Mouse (Mus musculus): ENCODE measurements around the gene Gimap9. TPM values are rescaled to one million over a fixed set of nuclear protein-coding genes. Genes with fewer than 3 reads are reported as not detected.
A peak's percentile ranks its signal among the peaks of the same experiment; 100 is the strongest.

Gimap9 gene
- polyA plus RNA-seq, 1 experiment from 2014 or later = 11.6 TPM

- Histone ChIP-seq H3K4me2 (replicated peaks) (no peak overlapping the region), H3K9me3 (no peaks in the 10 kb centered on the region), H3K36me3 (no peaks in the 10 kb centered on the region), H3K4me3 (no peak overlapping the region), H3K4me1 (no peaks in the 10 kb centered on the region), H3K27me3 (no peaks in the 10 kb centered on the region), H3K9ac (no peak overlapping the region), H3K27ac (no peak overlapping the region)
- no peak for ATAC-seq (ENCODE audit: insufficient number of reproducible peaks, insufficient read depth, low FRiP score, low TSS enrichment)
- WGBS = 79% methylated on average over 7 of the region's 7 CpGs
Observed at GRCm38 (mm10) chr6:48698066-48698856, 22.3 kb downstream of the Gimap9 start.

- H3K4me2 ChIP-seq (replicated peaks) = no peak overlapping the region
- WGBS = 77% methylated on average over 3 of the region's 3 CpGs
- H3K27me3 ChIP-seq = no peaks in the 10 kb centered on the region
Observed at GRCm38 (mm10) chr6:48698888-48699287, 23.0 kb downstream of the Gimap9 start.

GRCm38 (mm10) chr6:48700251-48701075, 24.5 kb downstream of the Gimap9 start:
- Histone ChIP-seq H3K27me3 (no peaks in the 10 kb centered on the region), H3K9ac (no peak overlapping the region), H3K27ac (no peak overlapping the region), H3K9me3 (no peaks in the 10 kb centered on the region), H3K4me1 (no peaks in the 10 kb centered on the region), H3K4me2 (replicated peaks) (no peak overlapping the region), H3K36me3 (no peaks in the 10 kb centered on the region), H3K4me3 (no peak overlapping the region)
- no peak for ATAC-seq (ENCODE audit: insufficient number of reproducible peaks, insufficient read depth, low FRiP score, low TSS enrichment)
- 56% methylated on average over 5 of the region's 5 CpGs for WGBS

More at GRCm38 (mm10) chr6:48698888-48699287, 23.0 kb downstream of the Gimap9 start:
- Histone ChIP-seq H3K4me3 (no peak overlapping the region), H3K27ac (no peak overlapping the region), H3K9me3 (no peaks in the 10 kb centered on the region), H3K36me3 (no peaks in the 10 kb centered on the region), H3K4me1 (no peaks in the 10 kb centered on the region), H3K9ac (no peak overlapping the region)
- ATAC-seq (ENCODE audit: insufficient number of reproducible peaks, insufficient read depth, low FRiP score, low TSS enrichment) = no peak

GRCm38 (mm10) chr6:48702146-48702545, 26.2 kb downstream of the Gimap9 start:
- Histone ChIP-seq H3K9ac (no peak overlapping the region), H3K27ac (no peak overlapping the region), H3K4me3 (no peak overlapping the region), H3K36me3 (no peaks in the 10 kb centered on the region), H3K4me2 (replicated peaks) (no peak overlapping the region), H3K9me3 (no peaks in the 10 kb centered on the region), H3K27me3 (no peaks in the 10 kb centered on the region), H3K4me1 (no peaks in the 10 kb centered on the region)
- no peak for ATAC-seq (ENCODE audit: insufficient number of reproducible peaks, insufficient read depth, low FRiP score, low TSS enrichment)
- WGBS = 77% methylated on average over 7 of the region's 7 CpGs

- H3K9ac ChIP-seq = no peak overlapping the region
- H3K4me3 ChIP-seq = no peak overlapping the region
- WGBS = 68% methylated on average over 5 of the region's 5 CpGs
- H3K9me3 ChIP-seq = no peaks in the 10 kb centered on the region
- H3K27ac ChIP-seq = no peak overlapping the region
- H3K36me3 ChIP-seq = no peaks in the 10 kb centered on the region
- no peak for ATAC-seq (ENCODE audit: insufficient number of reproducible peaks, insufficient read depth, low FRiP score, low TSS enrichment)
- H3K4me2 ChIP-seq (replicated peaks) = no peak overlapping the region
- no peaks in the 10 kb centered on the region for H3K27me3 ChIP-seq
- H3K4me1 ChIP-seq = no peaks in the 10 kb centered on the region
Observed at GRCm38 (mm10) chr6:48702601-48703000, 26.7 kb downstream of the Gimap9 start.

GRCm38 (mm10) chr6:48704146-48704545, 28.2 kb downstream of the Gimap9 start:
- Histone ChIP-seq H3K4me3 (no peak overlapping the region), H3K4me2 (replicated peaks) (no peak overlapping the region), H3K27me3 (no peaks in the 10 kb centered on the region), H3K27ac (no peak overlapping the region), H3K4me1 (peaks cover 6% of the 10 kb centered on the region; the same call in 1 of the 2 replicates), H3K36me3 (no peaks in the 10 kb centered on the region), H3K9me3 (no peaks in the 10 kb centered on the region), H3K9ac (no peak overlapping the region)
- no peak for ATAC-seq (ENCODE audit: insufficient number of reproducible peaks, insufficient read depth, low FRiP score, low TSS enrichment)

- Histone ChIP-seq H3K4me1 (peaks cover 6% of the 10 kb centered on the region; the same call in 1 of the 2 replicates), H3K36me3 (no peaks in the 10 kb centered on the region), H3K9me3 (no peaks in the 10 kb centered on the region), H3K27ac (no peak overlapping the region), H3K9ac (no peak overlapping the region), H3K27me3 (no peaks in the 10 kb centered on the region), H3K4me2 (replicated peaks) (no peak overlapping the region), H3K4me3 (no peak overlapping the region)
- ATAC-seq (ENCODE audit: insufficient number of reproducible peaks, insufficient read depth, low FRiP score, low TSS enrichment) = no peak
- 49% methylated on average over 3 of the region's 3 CpGs for WGBS
Observed at GRCm38 (mm10) chr6:48706130-48706529, 30.2 kb downstream of the Gimap9 start.

- Histone ChIP-seq H3K4me3 (no peak within 1 kb of the TSS), H3K4me1 (no peaks in the 10 kb centered on the region), H3K9me3 (no peaks in the 10 kb centered on the region), H3K27ac (no peak within 1 kb of the TSS), H3K4me2 (replicated peaks) (no peak within 1 kb of the TSS), H3K9ac (no peak within 1 kb of the TSS), H3K36me3 (no peaks in the 10 kb centered on the region), H3K27me3 (no peaks in the 10 kb centered on the region)
- 56% methylated on average over 2 of the region's 2 CpGs for WGBS
- ATAC-seq (ENCODE audit: insufficient number of reproducible peaks, insufficient read depth, low FRiP score, low TSS enrichment) = no peak
Observed at GRCm38 (mm10) chr6:48718455-48718854, 42.5 kb downstream of the Gimap9 start, which contains the start of the genes Gm28053 and Gimap7. Gene Gm28053, plus strand, starts transcription at chr6:48718607. Gene Gimap7, plus strand, starts transcription at chr6:48718621.

GRCm38 (mm10) chr6:48720326-48720725, 44.4 kb downstream of the Gimap9 start:
- no peak overlapping the region for H3K4me2 ChIP-seq (replicated peaks)
- H3K9me3 ChIP-seq = no peaks in the 10 kb centered on the region
- ATAC-seq (ENCODE audit: insufficient number of reproducible peaks, insufficient read depth, low FRiP score, low TSS enrichment) = no peak
- 80% methylated on average over 4 of the region's 4 CpGs for WGBS
- H3K4me3 ChIP-seq = no peak overlapping the region
- H3K27me3 ChIP-seq = no peaks in the 10 kb centered on the region
- H3K36me3 ChIP-seq = no peaks in the 10 kb centered on the region
- no peak overlapping the region for H3K27ac ChIP-seq
- no peak overlapping the region for H3K9ac ChIP-seq
- H3K4me1 ChIP-seq = no peaks in the 10 kb centered on the region

GRCm38 (mm10) chr6:48723468-48723867, 47.5 kb downstream of the Gimap9 start:
- Histone ChIP-seq H3K4me3 (no peak overlapping the region), H3K4me2 (replicated peaks) (no peak overlapping the region), H3K9me3 (no peaks in the 10 kb centered on the region), H3K27me3 (no peaks in the 10 kb centered on the region), H3K27ac (no peak overlapping the region), H3K36me3 (no peaks in the 10 kb centered on the region), H3K4me1 (no peaks in the 10 kb centered on the region; the same call in 1 of the 2 replicates), H3K9ac (no peak overlapping the region)
- no peak for ATAC-seq (ENCODE audit: insufficient number of reproducible peaks, insufficient read depth, low FRiP score, low TSS enrichment)
- WGBS = 86% methylated on average over 8 of the region's 8 CpGs

GRCm38 (mm10) chr6:48725476-48725875, 49.5 kb downstream of the Gimap9 start:
- Histone ChIP-seq H3K9me3 (no peaks in the 10 kb centered on the region), H3K4me2 (replicated peaks) (no peak overlapping the region), H3K27me3 (no peaks in the 10 kb centered on the region), H3K4me3 (no peak overlapping the region), H3K36me3 (no peaks in the 10 kb centered on the region), H3K4me1 (no peaks in the 10 kb centered on the region; the same call in 1 of the 2 replicates), H3K27ac (no peak overlapping the region), H3K9ac (no peak overlapping the region)
- ATAC-seq (ENCODE audit: insufficient number of reproducible peaks, insufficient read depth, low FRiP score, low TSS enrichment) = peak; percentile 15; the same call in 1 of the 2 replicates
- 0% methylated on average over 1 of the region's 1 CpGs for WGBS

GRCm38 (mm10) chr6:48727761-48728160, 51.8 kb downstream of the Gimap9 start:
- ATAC-seq (ENCODE audit: insufficient number of reproducible peaks, insufficient read depth, low FRiP score, low TSS enrichment) = no peak
- Histone ChIP-seq H3K4me2 (replicated peaks) (no peak overlapping the region), H3K27me3 (no peaks in the 10 kb centered on the region), H3K4me1 (no peaks in the 10 kb centered on the region; the same call in 1 of the 2 replicates), H3K4me3 (no peak overlapping the region), H3K27ac (no peak overlapping the region), H3K9me3 (no peaks in the 10 kb centered on the region), H3K9ac (no peak overlapping the region), H3K36me3 (no peaks in the 10 kb centered on the region)
- 87% methylated on average over 5 of the region's 5 CpGs for WGBS

All from embryonic facial prominence, embryonic 12.5 days (tissue).